Mouse (Mus musculus) liver, adult 2 months (tissue): ENCODE results near the gene Swt1. TPM values are rescaled to one million over a fixed set of nuclear protein-coding genes. Genes with fewer than 3 reads are reported as not detected.
A peak's percentile ranks its signal among the peaks of the same experiment; 100 is the strongest.

ENCODE experiments used
- DNase-seq: peaks from one replicate; pipeline ENCODE4 v3.0.0-alpha.2; 2011; ENCODE audit warnings: low read depth, low spot score; ENCODE audit errors: extremely low read depth
- H3K27ac ChIP-seq: fragments of 200-500 bp; replicated peaks from 2 replicates; pipeline ENCODE4 v1.5.1; 2012; ENCODE audit warnings: low read depth, mild to moderate bottlenecking, control low read depth, inconsistent platforms, low read length; ENCODE audit not compliant: insufficient read depth
- H3K27me3 ChIP-seq: fragments of 200-500 bp; 2 replicates; pipeline ENCODE4 v1.6.1; 2012; ENCODE audit warnings: mild to moderate bottlenecking, moderate library complexity, low read length, inconsistent platforms; ENCODE audit not compliant: control insufficient read depth, insufficient read depth
- H3K36me3 ChIP-seq: fragments of 200-500 bp; 2 replicates; pipeline ENCODE4 v1.6.1; 2012; ENCODE audit warnings: low read length, inconsistent platforms; ENCODE audit not compliant: control insufficient read depth, insufficient read depth
- H3K4me1 ChIP-seq: fragments of 200-500 bp; 2 replicates; pipeline ENCODE4 v1.6.1; 2011; ENCODE audit warnings: low read length; ENCODE audit not compliant: control insufficient read depth, insufficient read depth
- H3K4me3 ChIP-seq: fragments of 200-500 bp; 2 replicates; pipeline ENCODE4 v1.5.1; 2011; ENCODE audit warnings: low read depth, mild to moderate bottlenecking, control low read depth, low read length, moderate library complexity; ENCODE audit not compliant: insufficient read depth
- H3K79me2 ChIP-seq: fragments of 200-500 bp; 2 replicates; pipeline ENCODE4 v1.6.1; 2012; ENCODE audit warnings: inconsistent platforms, mild to moderate bottlenecking, low read length, moderate library complexity; ENCODE audit not compliant: control insufficient read depth, insufficient read depth
- H3K9ac ChIP-seq: fragments of 200-500 bp; 2 replicates; pipeline ENCODE4 v1.6.1; 2012; ENCODE audit warnings: low read depth, mild to moderate bottlenecking, control low read depth, inconsistent platforms, low read length
- CTCF ChIP-seq: fragments of 200-500 bp; IDR thresholded peaks from 2 replicates; pipeline ENCODE4 v1.5.1; 2011; ENCODE audit warnings: low read depth, low read length, control low read depth
- POLR2A ChIP-seq: fragments of 200-500 bp; IDR thresholded peaks from 2 replicates; pipeline ENCODE4 v1.6.1; 2011; ENCODE audit warnings: low read length, control low read depth; ENCODE audit not compliant: insufficient read depth; ENCODE audit errors: extremely low read depth
- WGBS: fragments of 180-500 bp; shearing (Covaris S2); methylation state at CpG from one replicate; pipeline ENCODE4 v1.1.7; 2018; 5-methylcytosine and 5-hydroxymethylcytosine counted together
- polyA plus RNA-seq: library from polyadenylated mRNA; depleted of rRNA; stranded (reverse); fragments of >200 nt; gene quantifications from 2 replicates; pipeline ENCODE4 v1.2.3, GENCODE M21; 2012; rRNA removed
- total RNA-seq: library from RNA; depleted of rRNA; stranded (reverse); fragments of >200 nt; gene quantifications from 2 replicates; pipeline ENCODE4 v1.2.3, GENCODE M21; 2014; rRNA removed

Swt1 gene
- total and polyA plus RNA-seq, 2 experiments = 2.5 to 20.2 TPM

- Histone ChIP-seq H3K9ac (no peak overlapping the region), H3K79me2 (no peaks in the 10 kb centered on the region), H3K27ac (peak overlapping the region; percentile 61), H3K36me3 (no peaks in the 10 kb centered on the region), H3K4me1 (peaks cover 27% of the 10 kb centered on the region), H3K27me3 (no peaks in the 10 kb centered on the region), H3K4me3 (no peak overlapping the region)
- DNase-seq = peak; percentile 87
- TF ChIP-seq POLR2A (no peak), CTCF (no peak)
- 65% methylated on average over 14 of the region's 14 CpGs for WGBS
Measured at GRCm38 (mm10) chr1:151328341-151329097, 99.7 kb downstream of the Swt1 start.

DNA sequence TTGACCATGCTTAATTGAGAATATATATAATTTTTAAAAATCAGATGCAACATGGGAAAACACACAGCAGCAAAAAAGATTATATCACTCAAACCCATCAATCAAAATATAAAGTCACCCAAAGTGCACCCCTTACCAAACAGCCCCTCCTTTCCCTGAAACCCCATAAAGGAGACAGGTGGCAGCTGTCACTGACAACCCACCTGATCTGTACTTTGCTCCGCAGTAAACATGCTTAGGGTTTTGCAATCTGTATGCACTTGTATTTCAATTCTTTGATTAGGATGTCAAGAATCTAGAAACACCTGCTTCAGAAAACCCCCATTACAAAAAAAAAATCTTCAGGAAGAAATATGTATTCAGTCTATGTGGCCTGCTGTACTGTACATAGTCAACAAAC, 102.9 kb downstream of the Swt1 start:
- Histone ChIP-seq H3K9ac (no peak overlapping the region), H3K4me1 (peaks cover 23% of the 10 kb centered on the region), H3K4me3 (no peak overlapping the region), H3K27me3 (no peaks in the 10 kb centered on the region), H3K79me2 (no peaks in the 10 kb centered on the region), H3K36me3 (no peaks in the 10 kb centered on the region), H3K27ac (no peak overlapping the region)
- TF ChIP-seq CTCF (no peak), POLR2A (no peak)
- no peak for DNase-seq
- WGBS = 36% methylated on average over 1 of the region's 1 CpGs

- TF ChIP-seq POLR2A (no peak), CTCF (no peak)
- Histone ChIP-seq H3K36me3 (no peaks in the 10 kb centered on the region), H3K4me3 (no peak overlapping the region), H3K9ac (no peak overlapping the region), H3K27ac (no peak overlapping the region), H3K79me2 (no peaks in the 10 kb centered on the region), H3K27me3 (no peaks in the 10 kb centered on the region), H3K4me1 (no peaks in the 10 kb centered on the region)
- 70% methylated on average over 4 of the region's 4 CpGs for WGBS
- no peak for DNase-seq
Measured at GRCm38 (mm10) chr1:151320408-151320807, 107.8 kb downstream of the Swt1 start.

DNA sequence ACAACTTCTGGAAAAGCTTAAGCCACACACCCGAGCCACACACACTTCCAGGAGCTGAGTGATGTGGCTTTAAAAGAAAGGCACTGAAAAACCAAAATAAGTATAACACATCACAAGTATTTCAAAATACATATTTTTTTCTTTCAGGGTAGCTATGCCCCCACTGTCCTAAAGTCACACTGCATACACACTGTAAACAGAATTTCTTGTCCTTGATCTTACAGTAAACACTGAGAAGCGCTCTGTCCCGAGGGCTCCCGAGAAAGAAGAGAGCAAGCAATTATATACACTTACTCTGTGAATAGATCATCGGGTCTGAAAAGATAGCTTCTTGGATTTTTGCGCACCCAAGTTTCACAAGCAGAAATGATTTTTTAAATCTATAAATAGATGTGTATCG, 109.0 kb downstream of the Swt1 start:
- no peak overlapping the region for H3K9ac ChIP-seq
- H3K4me1 ChIP-seq = no peaks in the 10 kb centered on the region
- H3K36me3 ChIP-seq = no peaks in the 10 kb centered on the region
- no peaks in the 10 kb centered on the region for H3K27me3 ChIP-seq
- no peak overlapping the region for H3K27ac ChIP-seq
- H3K4me3 ChIP-seq = no peak overlapping the region
- TF ChIP-seq CTCF (no peak), POLR2A (no peak)
- no peak for DNase-seq
- 88% methylated on average over 7 of the region's 7 CpGs for WGBS
- no peaks in the 10 kb centered on the region for H3K79me2 ChIP-seq

Other genes starting within 250 kb of the Swt1 start
- not detected in 2 replicates for gene Gm47985, start 245.9 kb downstream of the Swt1 start, total RNA-seq
- gene Gm47985, start 245.9 kb downstream of the Swt1 start, polyA plus RNA-seq = not detected in 2 replicates
- gene Gm8947, start 236.1 kb downstream of the Swt1 start, total RNA-seq = not detected in 2 replicates
- not detected in 2 replicates for gene Gm8947, start 236.1 kb downstream of the Swt1 start, polyA plus RNA-seq
- gene Gm47995, start 230.0 kb downstream of the Swt1 start, total RNA-seq = not detected in 2 replicates
- not detected in 2 replicates for gene Gm47995, start 230.0 kb downstream of the Swt1 start, polyA plus RNA-seq
- gene 3110040M04Rik, start 224.3 kb downstream of the Swt1 start, total RNA-seq = not detected in 2 replicates
- gene 3110040M04Rik, start 224.3 kb downstream of the Swt1 start, polyA plus RNA-seq = not detected in 2 replicates
- not detected in 2 replicates for gene Gm47996, start 218.3 kb downstream of the Swt1 start, total RNA-seq
- gene Gm47996, start 218.3 kb downstream of the Swt1 start, polyA plus RNA-seq = not detected in 2 replicates
- 105 and 111 TPM in 2 replicates for gene Ivns1abp, start 84.0 kb downstream of the Swt1 start, total RNA-seq
- 11.4 and 16.7 TPM in 2 replicates for gene Ivns1abp, start 84.0 kb downstream of the Swt1 start, polyA plus RNA-seq
- gene Trmt1l, start 87 bp upstream of the Swt1 start, total RNA-seq = 15.9 TPM in 2 replicates
- gene Trmt1l, start 87 bp upstream of the Swt1 start, polyA plus RNA-seq = 8.3 and 9.6 TPM in 2 replicates
- gene Rnf2, start 72.5 kb upstream of the Swt1 start, total RNA-seq = 19.7 and 21.8 TPM in 2 replicates
- 6.7 and 7.5 TPM in 2 replicates for gene Rnf2, start 72.5 kb upstream of the Swt1 start, polyA plus RNA-seq
- gene Fam129a, start 142.7 kb upstream of the Swt1 start, total RNA-seq = 3.1 and 4.0 TPM in 2 replicates
- 0.37 and 0.61 TPM in 2 replicates for gene Fam129a, start 142.7 kb upstream of the Swt1 start, polyA plus RNA-seq